Mouse (Mus musculus) cerebellum, adult 2 months (tissue): Measurements from ENCODE around the gene Ankrd16. TPM values are rescaled to one million over a fixed set of nuclear protein-coding genes. Genes with fewer than 3 reads are reported as not detected.

ENCODE experiments used
- DNase-seq, 2 experiments: peaks; one replicate each; pipeline ENCODE4 v3.0.0; 2021
- H3K27ac ChIP-seq: fragments of 200-500 bp; 2 replicates; pipeline ENCODE4 v1.5.1; 2012; ENCODE audit warnings: low read length, control low read depth, inconsistent platforms; ENCODE audit not compliant: insufficient read depth
- H3K27me3 ChIP-seq: fragments of 200-500 bp; 2 replicates; pipeline ENCODE4 v1.6.1; 2012; ENCODE audit warnings: inconsistent platforms, mild to moderate bottlenecking, low read length, moderate library complexity; ENCODE audit not compliant: control insufficient read depth, insufficient read depth
- H3K4me1 ChIP-seq: fragments of 200-500 bp; 2 replicates; pipeline ENCODE4 v1.6.1; 2011; ENCODE audit warnings: low read length; ENCODE audit not compliant: control insufficient read depth, insufficient read depth
- H3K4me3 ChIP-seq: fragments of 200-500 bp; replicated peaks from 2 replicates; pipeline ENCODE3; 2011; ENCODE audit warnings: mild to moderate bottlenecking, low read depth, low read length, control low read depth; ENCODE audit not compliant: insufficient read depth
- CTCF ChIP-seq: fragments of 200-500 bp; IDR thresholded peaks from 2 replicates; pipeline ENCODE4 v1.5.1; 2011; ENCODE audit warnings: low read depth, mild to moderate bottlenecking, control low read depth, low read length, moderate library complexity, borderline replicate concordance; ENCODE audit not compliant: insufficient read depth
- POLR2A ChIP-seq: fragments of 200-500 bp; IDR thresholded peaks from 2 replicates; pipeline ENCODE4 v1.6.1; 2011; ENCODE audit warnings: low read length, control low read depth, borderline replicate concordance; ENCODE audit not compliant: insufficient read depth
- WGBS: fragments of 180-500 bp; shearing (Covaris S2); methylation state at CpG from one replicate; pipeline ENCODE4 v1.1.7; 2018; 5-methylcytosine and 5-hydroxymethylcytosine counted together
- polyA plus RNA-seq: library from polyadenylated mRNA; depleted of rRNA; stranded (reverse); fragments of >200 nt; gene quantifications from 2 replicates; pipeline ENCODE4 v1.2.3, GENCODE M21; 2012; rRNA removed

The Ankrd16 gene
- 92.5 and 95.3 TPM in 2 replicates for polyA plus RNA-seq

GRCm38 (mm10) chr2:11777091-11778068, at the start of gene Ankrd16, which contains the start of gene Fbh1:
TSS of gene Ankrd16 (plus strand) at chr2:11777876.
TSS of gene Fbh1 (minus strand) at chr2:11777582.
- H3K4me1 ChIP-seq = peaks cover 4% of the 10 kb centered on the region; the same call in 1 of the 2 replicates
- peak; percentile 100 for DNase-seq
- H3K27ac ChIP-seq = peak within 1 kb of the TSS; percentile 78
- TF ChIP-seq POLR2A (peak; percentile 52; the same call in 1 of the 2 replicates), CTCF (0 out of 2 replicates have a peak, but pooled peaks have one; percentile 5)
- WGBS = under 1% methylated on average over 73 of the region's 73 CpGs
- H3K4me3 ChIP-seq = peak within 1 kb of the TSS; percentile 73
- no peaks in the 10 kb centered on the region for H3K27me3 ChIP-seq

DNA sequence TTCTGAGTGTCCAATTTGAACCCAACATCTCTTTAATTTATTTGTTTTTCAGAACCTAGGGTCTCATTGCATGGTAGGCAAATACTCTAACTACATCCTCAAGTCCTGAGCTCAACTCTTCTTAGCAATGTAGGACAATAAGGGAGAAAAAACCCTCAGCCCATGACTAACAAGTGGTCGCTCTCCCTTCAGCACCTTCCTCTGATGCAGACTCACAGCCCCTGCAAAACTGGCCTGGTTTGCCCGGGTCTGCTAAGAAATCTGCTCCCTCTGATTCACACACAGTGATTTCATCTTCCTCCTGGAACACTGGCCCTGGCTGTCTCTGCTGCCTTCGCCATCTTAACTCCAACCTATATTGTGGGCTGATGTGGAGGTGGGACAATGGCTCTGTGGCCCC, 48.6 kb upstream of the Ankrd16 start:
- H3K4me3 ChIP-seq = no peak overlapping the region
- no peak overlapping the region for H3K27ac ChIP-seq
- DNase-seq = no peak
- TF ChIP-seq CTCF (no peak), POLR2A (no peak)
- 69% methylated on average over 3 of the region's 3 CpGs for WGBS
- H3K4me1 ChIP-seq = no peaks in the 10 kb centered on the region
- no peaks in the 10 kb centered on the region for H3K27me3 ChIP-seq

DNA sequence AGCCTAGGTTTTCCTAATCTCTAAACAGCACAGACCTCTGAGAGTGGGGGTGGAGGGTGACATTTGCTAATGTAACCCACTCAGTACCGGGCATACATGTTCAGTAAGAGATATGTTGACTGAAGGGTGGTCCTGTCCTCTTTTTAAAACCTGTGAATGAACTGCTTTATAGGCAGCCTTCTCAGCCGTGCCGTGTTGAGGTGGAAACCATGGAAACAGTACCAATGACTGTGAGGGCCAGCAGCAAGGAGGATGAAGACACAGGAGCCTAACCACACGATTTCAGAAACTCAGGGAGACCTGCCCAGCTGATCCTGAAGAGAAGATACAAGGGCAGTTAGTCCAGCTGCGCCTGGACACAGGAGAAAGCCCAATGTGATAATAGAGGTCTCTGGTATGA, 44.7 kb upstream of the Ankrd16 start:
- Histone ChIP-seq H3K27ac (no peak overlapping the region), H3K27me3 (no peaks in the 10 kb centered on the region), H3K4me1 (no peaks in the 10 kb centered on the region), H3K4me3 (no peak overlapping the region)
- WGBS = 58% methylated on average over 5 of the region's 5 CpGs
- TF ChIP-seq POLR2A (no peak), CTCF (no peak)
- no peak for DNase-seq

DNA sequence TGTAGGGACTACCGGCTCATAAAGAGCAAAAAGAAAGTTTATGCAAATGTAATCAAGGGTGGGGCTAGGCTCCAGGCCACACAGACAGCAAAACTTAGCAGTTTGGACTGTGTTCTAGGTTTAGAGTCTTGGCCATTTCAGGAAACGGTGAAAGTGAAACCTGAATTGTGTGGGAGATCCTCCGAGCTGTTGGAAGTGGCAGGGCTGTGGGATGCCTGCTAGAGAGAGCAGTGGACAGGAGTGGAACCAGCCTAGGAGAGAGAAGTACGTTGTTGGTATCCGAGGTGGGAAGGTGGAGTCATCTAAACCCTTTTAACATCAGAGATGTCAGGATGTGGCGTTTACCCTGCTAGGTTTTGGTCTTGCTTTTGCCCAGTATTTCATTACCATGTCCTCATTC, 41.8 kb upstream of the Ankrd16 start:
- Histone ChIP-seq H3K27ac (no peak overlapping the region), H3K4me3 (no peak overlapping the region), H3K27me3 (no peaks in the 10 kb centered on the region), H3K4me1 (no peaks in the 10 kb centered on the region)
- 85% methylated on average over 6 of the region's 6 CpGs for WGBS
- no peak for DNase-seq
- no peak for TF ChIP-seq POLR2A
- no peak for TF ChIP-seq CTCF

DNA sequence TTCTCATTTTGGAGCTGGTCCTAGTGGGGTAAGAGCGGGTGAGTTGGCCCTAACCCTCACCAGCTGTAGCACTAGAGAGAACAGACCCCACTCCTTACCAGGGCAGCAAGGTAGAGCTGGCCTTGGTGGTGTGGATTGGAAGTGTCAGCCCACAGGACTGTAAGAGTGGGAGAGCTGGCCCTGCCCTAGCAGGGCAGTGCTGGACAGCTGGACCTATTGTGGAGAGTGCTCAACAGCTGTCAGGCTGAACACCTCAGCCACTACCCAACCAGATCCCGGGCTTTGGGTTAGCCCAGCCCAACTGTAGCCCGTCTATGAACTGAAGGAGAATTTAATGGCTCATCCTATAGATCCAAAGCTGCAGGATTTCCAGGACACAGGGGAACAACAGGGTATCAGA, 38.9 kb upstream of the Ankrd16 start:
- Histone ChIP-seq H3K4me3 (no peak overlapping the region), H3K4me1 (no peaks in the 10 kb centered on the region), H3K27ac (no peak overlapping the region), H3K27me3 (no peaks in the 10 kb centered on the region)
- TF ChIP-seq CTCF (no peak), POLR2A (no peak)
- WGBS = 85% methylated on average over 3 of the region's 3 CpGs
- no peak for DNase-seq

DNA sequence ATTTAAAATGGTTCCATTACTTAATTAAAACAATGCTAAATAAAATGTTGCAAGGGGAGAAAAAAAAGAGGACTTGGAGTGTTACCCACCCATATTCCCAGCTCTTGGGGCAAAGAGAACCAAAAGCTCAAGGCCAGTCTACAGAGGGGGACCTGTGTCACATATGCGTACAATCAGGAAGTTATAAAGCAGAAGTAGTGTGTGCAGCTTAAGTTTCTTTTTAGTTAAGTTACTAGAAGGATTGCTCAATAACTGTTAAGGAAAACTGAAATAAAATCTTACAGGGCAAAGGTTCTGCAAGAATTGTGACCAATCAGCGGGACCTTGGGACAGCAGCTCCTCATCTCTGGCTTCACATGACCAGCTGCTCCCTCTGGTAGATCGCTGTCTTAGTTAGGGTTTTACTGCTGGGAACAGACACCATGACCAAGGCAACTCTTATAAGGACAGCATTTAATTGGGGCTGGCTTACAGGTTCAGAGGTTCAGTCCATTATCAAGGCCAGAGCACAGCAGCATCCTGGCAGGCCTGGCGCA, 38.1 kb upstream of the Ankrd16 start:
- DNase-seq = no peak
- H3K4me3 ChIP-seq = no peak overlapping the region
- 97% methylated on average over 4 of the region's 4 CpGs for WGBS

DNA sequence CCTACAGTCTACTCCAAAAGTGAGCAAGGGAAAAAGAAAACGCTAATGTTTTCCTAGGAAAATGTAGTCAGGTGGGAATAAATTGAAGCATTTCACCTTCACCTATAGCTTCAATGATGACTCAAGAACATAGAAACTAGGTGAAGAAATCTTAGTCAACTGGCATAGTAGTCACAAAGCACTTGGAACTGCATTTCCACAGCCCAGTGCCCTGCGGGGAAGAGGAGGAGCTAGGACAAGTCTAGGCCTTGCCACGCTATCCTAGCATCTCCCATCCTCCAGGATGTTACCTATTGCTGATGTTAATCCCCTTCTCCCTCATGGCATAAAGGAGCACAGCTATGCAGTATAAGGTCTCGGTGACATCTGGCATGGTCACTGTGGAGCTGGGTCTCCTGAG, 15.1 kb upstream of the Ankrd16 start:
- H3K4me3 ChIP-seq = no peak overlapping the region
- H3K27me3 ChIP-seq = no peaks in the 10 kb centered on the region
- H3K4me1 ChIP-seq = peaks cover 10% of the 10 kb centered on the region
- DNase-seq = no peak
- H3K27ac ChIP-seq = no peak overlapping the region
- WGBS = 97% methylated on average over 4 of the region's 4 CpGs
- no peak for TF ChIP-seq CTCF
- TF ChIP-seq POLR2A = no peak

More for the DNA sequence above, 38.1 kb upstream of the Ankrd16 start:
- H3K27me3 ChIP-seq = no peaks in the 10 kb centered on the region
- no peak overlapping the region for H3K27ac ChIP-seq
- TF ChIP-seq POLR2A (no peak), CTCF (no peak)
- no peaks in the 10 kb centered on the region for H3K4me1 ChIP-seq

GRCm38 (mm10) chr2:11765694-11766093, 12.0 kb upstream of the Ankrd16 start:
- H3K27me3 ChIP-seq = no peaks in the 10 kb centered on the region
- peak; percentile 49 to 79 for DNase-seq
- no peak overlapping the region for H3K4me3 ChIP-seq
- no peak overlapping the region for H3K27ac ChIP-seq
- H3K4me1 ChIP-seq = peaks cover 10% of the 10 kb centered on the region
- TF ChIP-seq POLR2A = no peak
- TF ChIP-seq CTCF = no peak
- WGBS = 8% methylated on average over 4 of the region's 4 CpGs
